Comparison of ENCODE assay signal across 17 mouse cellular contexts in the genomic region with DNA sequence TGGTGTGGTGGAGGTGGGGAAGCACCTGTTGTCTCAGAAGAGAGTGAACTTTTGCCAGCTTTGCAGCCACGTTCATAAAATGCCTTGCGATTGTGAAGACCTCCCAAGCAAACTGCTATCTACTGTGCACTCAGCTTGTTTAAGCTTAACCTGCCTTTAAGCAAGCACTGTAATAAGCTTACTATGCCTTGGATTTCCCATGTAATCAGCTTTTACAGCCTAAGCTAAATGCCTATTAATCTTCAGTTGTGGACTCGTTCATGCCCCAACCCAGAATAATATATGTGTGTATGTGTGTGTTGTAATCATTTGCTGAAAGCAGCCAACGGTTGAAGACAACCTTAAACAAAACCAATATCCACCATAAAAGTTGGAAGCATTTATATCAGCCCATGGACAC.
"Had no signal": no experiment of that assay in that cellular context is flagged by ENCODE, and none has a peak within 500 bp of the region (broad histone marks: within the 10 kb centered on the region; RNA-seq: fewer than 3 reads in every experiment).

No protein-coding gene starts in this region.

- DNase-seq: cerebellum, adult 2 months; cerebellum, adult 8-10 months; cerebellum, adult 9-10 months; cerebellum, adult 9-11 months; cerebellum, postnatal 10 days; cerebellum, postnatal 14 days; cerebellum, postnatal 25 days; cerebellum, postnatal 36 days; embryo, embryonic 11 days; forebrain, postnatal 0 days; gastrocnemius, adult 2 months; gastrocnemius, postnatal 10 days; gastrocnemius, postnatal 14 days; gastrocnemius, postnatal 25 days; gastrocnemius, postnatal 36 days; heart, adult 11 months; heart, adult 18-20 months had no signal
